Mouse (Mus musculus): ENCODE results near the gene Aplp2. TPM values are rescaled to one million over a fixed set of nuclear protein-coding genes. Genes with fewer than 3 reads are reported as not detected.
A peak's percentile ranks its signal among the peaks of the same experiment; 100 is the strongest.

Aplp2 gene
- polyA plus RNA-seq, 1 experiment from 2014 or later: 204 TPM

DNA sequence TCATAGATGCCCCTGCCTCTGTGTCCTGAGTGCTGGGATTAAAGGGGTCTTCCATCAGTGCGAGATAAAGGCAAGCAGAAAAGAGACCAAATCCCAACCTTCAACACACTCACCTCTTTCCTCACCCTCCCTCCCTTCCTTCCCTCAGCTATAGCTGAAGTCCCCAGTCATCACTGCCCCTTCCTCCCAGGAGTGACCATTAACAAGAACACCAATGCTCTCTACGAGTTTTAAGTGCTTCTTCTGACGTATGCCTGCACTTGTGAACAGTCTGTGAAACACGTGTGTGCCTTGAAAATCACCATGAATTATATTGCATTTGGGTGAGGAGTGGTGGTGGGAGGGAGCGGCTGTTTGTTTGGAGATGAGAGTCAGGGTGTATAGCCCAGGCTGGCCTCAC, 24.5 kb upstream of the Aplp2 start:
- 56% methylated on average over 5 of the region's 5 CpGs for WGBS
- no peak for ATAC-seq
- H3K36me3 ChIP-seq (ENCODE audit: control insufficient read depth, insufficient read depth, low read length): no peaks in the 10 kb centered on the region
- peaks cover 12% of the 10 kb centered on the region for H3K4me1 ChIP-seq (ENCODE audit: control insufficient read depth, insufficient read depth, low read length)
- H3K9ac ChIP-seq (ENCODE audit: low read depth, low read length): no peak overlapping the region
- no peak overlapping the region for H3K4me2 ChIP-seq (ENCODE audit: low read depth, low read length)
- H3K27ac ChIP-seq (ENCODE audit: low read length): no peak overlapping the region
- H3K4me3 ChIP-seq (ENCODE audit: low read length): no peak overlapping the region
- no peaks in the 10 kb centered on the region for H3K27me3 ChIP-seq (replicated peaks; ENCODE audit: control insufficient read depth, insufficient read depth, low read length)
- H3K9me3 ChIP-seq (ENCODE audit: control insufficient read depth, low read length): no peaks in the 10 kb centered on the region

DNA sequence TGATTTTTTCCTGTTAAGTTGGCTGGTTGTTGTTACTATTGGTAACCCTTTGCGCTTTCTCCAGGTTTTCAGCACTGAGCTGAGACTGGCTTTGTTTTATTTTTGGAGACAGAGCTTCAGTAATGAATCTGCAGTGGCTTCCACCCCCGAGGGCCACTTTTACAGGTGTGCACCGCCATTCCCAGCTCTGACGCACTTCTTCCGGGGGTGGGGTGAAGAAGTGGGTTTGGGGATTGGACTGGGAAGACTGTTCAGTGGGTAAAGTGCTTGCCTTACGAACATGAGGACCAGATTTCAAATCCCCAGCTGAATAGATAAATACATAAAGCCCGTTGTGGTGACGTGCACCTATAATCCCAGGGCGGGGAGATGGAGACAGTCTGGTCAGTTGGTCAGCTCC, 23.9 kb upstream of the Aplp2 start:
- H3K27ac ChIP-seq (ENCODE audit: low read length): no peak overlapping the region
- no peak overlapping the region for H3K4me3 ChIP-seq (ENCODE audit: low read length)
- WGBS: 70% methylated on average over 9 of the region's 9 CpGs
- H3K27me3 ChIP-seq (replicated peaks; ENCODE audit: control insufficient read depth, insufficient read depth, low read length): no peaks in the 10 kb centered on the region
- H3K4me2 ChIP-seq (ENCODE audit: low read depth, low read length): no peak overlapping the region
- H3K9ac ChIP-seq (ENCODE audit: low read depth, low read length): no peak overlapping the region
- ATAC-seq: no peak
- H3K36me3 ChIP-seq (ENCODE audit: control insufficient read depth, insufficient read depth, low read length): no peaks in the 10 kb centered on the region
- H3K9me3 ChIP-seq (ENCODE audit: control insufficient read depth, low read length): no peaks in the 10 kb centered on the region
- H3K4me1 ChIP-seq (ENCODE audit: control insufficient read depth, insufficient read depth, low read length): peaks cover 12% of the 10 kb centered on the region

DNA sequence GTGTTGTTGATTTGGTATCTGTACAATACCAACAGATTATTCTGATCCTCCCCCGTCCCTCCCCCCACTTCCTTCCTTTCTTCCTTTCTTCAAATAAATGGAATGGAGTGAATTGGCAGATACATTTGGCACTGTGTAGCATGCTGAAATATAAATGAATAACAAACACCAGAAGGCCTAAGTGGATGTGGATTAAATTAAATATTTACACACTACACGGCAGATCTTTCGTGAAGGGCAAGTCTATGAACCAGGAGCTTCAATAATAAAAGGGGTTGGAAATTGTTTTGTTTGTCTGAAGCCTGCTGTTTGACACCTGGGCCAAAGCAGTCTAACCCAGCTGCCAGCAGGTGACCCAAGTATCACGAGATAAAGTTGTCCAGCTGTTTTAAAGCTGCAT, 23.4 kb upstream of the Aplp2 start:
- no peak for ATAC-seq
- Histone ChIP-seq H3K9me3 (ENCODE audit: control insufficient read depth, low read length) (no peaks in the 10 kb centered on the region), H3K36me3 (ENCODE audit: control insufficient read depth, insufficient read depth, low read length) (no peaks in the 10 kb centered on the region)

DNA sequence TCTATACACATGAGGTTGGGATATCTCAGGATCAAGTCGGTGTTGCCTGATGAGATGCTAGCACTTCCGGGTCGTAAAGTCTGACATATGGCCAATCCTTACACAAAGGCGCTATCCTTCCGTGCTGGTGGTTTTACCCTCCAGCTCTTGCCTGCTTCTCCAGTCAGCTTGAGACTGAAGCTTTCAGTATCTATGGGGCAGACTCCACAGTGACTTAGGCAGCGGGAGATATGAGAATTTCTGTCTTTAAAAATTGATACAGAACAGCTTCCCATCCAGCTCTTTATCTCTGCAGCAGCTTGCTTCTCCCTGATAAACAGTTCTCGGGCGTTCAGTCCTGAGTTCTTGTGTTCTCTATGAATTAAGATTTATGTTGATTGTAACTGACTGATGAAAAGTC, 14.9 kb upstream of the Aplp2 start:
- no peaks in the 10 kb centered on the region for H3K9me3 ChIP-seq (ENCODE audit: control insufficient read depth, low read length)
- no peak overlapping the region for H3K27ac ChIP-seq (ENCODE audit: low read length)
- no peak overlapping the region for H3K4me3 ChIP-seq (ENCODE audit: low read length)
- WGBS: 79% methylated on average over 8 of the region's 8 CpGs
- no peaks in the 10 kb centered on the region for H3K27me3 ChIP-seq (replicated peaks; ENCODE audit: control insufficient read depth, insufficient read depth, low read length)
- no peak overlapping the region for H3K9ac ChIP-seq (ENCODE audit: low read depth, low read length)
- H3K4me2 ChIP-seq (ENCODE audit: low read depth, low read length): no peak overlapping the region
- no peak for ATAC-seq
- H3K36me3 ChIP-seq (ENCODE audit: control insufficient read depth, insufficient read depth, low read length): no peaks in the 10 kb centered on the region
- H3K4me1 ChIP-seq (ENCODE audit: control insufficient read depth, insufficient read depth, low read length): peaks cover 3% of the 10 kb centered on the region; the same call in 1 of the 2 replicates

More for the DNA sequence above, 23.4 kb upstream of the Aplp2 start:
- Histone ChIP-seq H3K27me3 (replicated peaks; ENCODE audit: control insufficient read depth, insufficient read depth, low read length) (no peaks in the 10 kb centered on the region), H3K4me2 (ENCODE audit: low read depth, low read length) (no peak overlapping the region), H3K9ac (ENCODE audit: low read depth, low read length) (no peak overlapping the region), H3K27ac (ENCODE audit: low read length) (no peak overlapping the region), H3K4me1 (ENCODE audit: control insufficient read depth, insufficient read depth, low read length) (peaks cover 12% of the 10 kb centered on the region), H3K4me3 (ENCODE audit: low read length) (no peak overlapping the region)
- WGBS: 28% methylated on average over 4 of the region's 4 CpGs

- no peak for ATAC-seq
- Histone ChIP-seq H3K9me3 (ENCODE audit: control insufficient read depth, low read length) (no peaks in the 10 kb centered on the region), H3K9ac (ENCODE audit: low read depth, low read length) (no peak overlapping the region), H3K27me3 (replicated peaks; ENCODE audit: control insufficient read depth, insufficient read depth, low read length) (no peaks in the 10 kb centered on the region), H3K4me3 (ENCODE audit: low read length) (no peak overlapping the region), H3K4me2 (ENCODE audit: low read depth, low read length) (no peak overlapping the region), H3K4me1 (ENCODE audit: control insufficient read depth, insufficient read depth, low read length) (peaks cover 7% of the 10 kb centered on the region; the same call in 1 of the 2 replicates), H3K36me3 (ENCODE audit: control insufficient read depth, insufficient read depth, low read length) (no peaks in the 10 kb centered on the region), H3K27ac (ENCODE audit: low read length) (no peak overlapping the region)
- WGBS: 85% methylated on average over 11 of the region's 11 CpGs
These were observed 14.2 kb upstream of the Aplp2 start for GRCm38 (mm10) chr9:31225808-31226207.

DNA sequence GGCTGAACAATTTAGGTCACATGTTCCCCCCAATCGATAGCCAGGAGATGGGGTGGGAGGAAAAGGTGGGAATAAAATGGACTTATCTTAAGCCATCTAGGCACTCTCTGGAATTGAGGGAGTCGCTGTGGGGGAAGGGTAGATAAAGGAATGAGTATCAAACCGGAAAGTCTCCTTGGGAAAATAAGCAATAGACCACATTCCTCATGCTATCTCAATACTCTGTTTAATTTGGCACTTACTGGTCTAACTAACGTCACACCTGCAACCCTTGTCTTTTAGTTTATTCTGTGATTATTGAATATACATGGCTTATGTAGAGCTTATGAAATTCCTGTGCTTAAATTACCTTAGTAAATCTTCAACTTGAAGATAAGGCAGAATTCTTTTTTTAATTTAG, 11.9 kb upstream of the Aplp2 start:
- ATAC-seq: 0 out of 2 replicates have a peak, but pooled peaks have one; percentile 38
- Histone ChIP-seq H3K27ac (ENCODE audit: low read length) (no peak overlapping the region), H3K9ac (ENCODE audit: low read depth, low read length) (no peak overlapping the region), H3K9me3 (ENCODE audit: control insufficient read depth, low read length) (no peaks in the 10 kb centered on the region), H3K4me2 (ENCODE audit: low read depth, low read length) (no peak overlapping the region), H3K27me3 (replicated peaks; ENCODE audit: control insufficient read depth, insufficient read depth, low read length) (no peaks in the 10 kb centered on the region), H3K4me1 (ENCODE audit: control insufficient read depth, insufficient read depth, low read length) (peaks cover 5% of the 10 kb centered on the region; the same call in 1 of the 2 replicates), H3K36me3 (ENCODE audit: control insufficient read depth, insufficient read depth, low read length) (no peaks in the 10 kb centered on the region), H3K4me3 (ENCODE audit: low read length) (no peak overlapping the region)
- 55% methylated on average over 4 of the region's 4 CpGs for WGBS

DNA sequence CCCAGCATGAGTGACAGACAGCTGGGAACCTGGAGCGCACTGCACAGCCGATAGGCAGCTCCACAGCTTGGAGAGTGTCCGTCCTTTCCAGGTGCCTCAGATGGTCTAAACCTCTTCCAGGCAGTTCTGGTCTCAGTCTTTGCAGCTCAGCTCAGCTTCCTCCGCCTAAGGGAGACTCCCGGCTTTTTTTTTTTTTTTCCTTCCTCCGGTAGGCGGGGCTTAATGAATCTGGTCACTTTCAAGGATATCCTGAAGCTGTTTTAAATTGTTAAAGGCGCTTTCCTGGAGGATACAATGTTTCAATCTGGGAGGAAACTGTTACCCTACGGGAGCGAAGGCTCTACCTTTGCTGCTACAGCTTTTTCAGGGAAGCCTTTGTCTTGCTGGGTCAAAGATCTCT, 9.6 kb upstream of the Aplp2 start:
- H3K9me3 ChIP-seq (ENCODE audit: control insufficient read depth, low read length): no peaks in the 10 kb centered on the region
- 0 out of 2 replicates have a peak overlapping the region, but pooled peaks have one; percentile 5 for H3K4me2 ChIP-seq (ENCODE audit: low read depth, low read length)
- H3K27ac ChIP-seq (ENCODE audit: low read length): no peak overlapping the region
- WGBS: 31% methylated on average over 10 of the region's 10 CpGs
- H3K9ac ChIP-seq (ENCODE audit: low read depth, low read length): no peak overlapping the region
- H3K27me3 ChIP-seq (replicated peaks; ENCODE audit: control insufficient read depth, insufficient read depth, low read length): no peaks in the 10 kb centered on the region
- peaks cover 5% of the 10 kb centered on the region; the same call in 1 of the 2 replicates for H3K4me1 ChIP-seq (ENCODE audit: control insufficient read depth, insufficient read depth, low read length)
- no peaks in the 10 kb centered on the region for H3K36me3 ChIP-seq (ENCODE audit: control insufficient read depth, insufficient read depth, low read length)
- H3K4me3 ChIP-seq (ENCODE audit: low read length): no peak overlapping the region
- peak; percentile 52; the same call in 1 of the 2 replicates for ATAC-seq

- 34% methylated on average over 7 of the region's 7 CpGs for WGBS
- no peak overlapping the region for H3K4me3 ChIP-seq (ENCODE audit: low read length)
- ATAC-seq: no peak
- no peak overlapping the region for H3K4me2 ChIP-seq (ENCODE audit: low read depth, low read length)
- peaks cover 5% of the 10 kb centered on the region; the same call in 1 of the 2 replicates for H3K4me1 ChIP-seq (ENCODE audit: control insufficient read depth, insufficient read depth, low read length)
- no peaks in the 10 kb centered on the region for H3K9me3 ChIP-seq (ENCODE audit: control insufficient read depth, low read length)
- H3K9ac ChIP-seq (ENCODE audit: low read depth, low read length): no peak overlapping the region
- H3K27me3 ChIP-seq (replicated peaks; ENCODE audit: control insufficient read depth, insufficient read depth, low read length): no peaks in the 10 kb centered on the region
- H3K27ac ChIP-seq (ENCODE audit: low read length): no peak overlapping the region
- no peaks in the 10 kb centered on the region for H3K36me3 ChIP-seq (ENCODE audit: control insufficient read depth, insufficient read depth, low read length)
These were observed 6.2 kb upstream of the Aplp2 start for GRCm38 (mm10) chr9:31217631-31218380.

DNA sequence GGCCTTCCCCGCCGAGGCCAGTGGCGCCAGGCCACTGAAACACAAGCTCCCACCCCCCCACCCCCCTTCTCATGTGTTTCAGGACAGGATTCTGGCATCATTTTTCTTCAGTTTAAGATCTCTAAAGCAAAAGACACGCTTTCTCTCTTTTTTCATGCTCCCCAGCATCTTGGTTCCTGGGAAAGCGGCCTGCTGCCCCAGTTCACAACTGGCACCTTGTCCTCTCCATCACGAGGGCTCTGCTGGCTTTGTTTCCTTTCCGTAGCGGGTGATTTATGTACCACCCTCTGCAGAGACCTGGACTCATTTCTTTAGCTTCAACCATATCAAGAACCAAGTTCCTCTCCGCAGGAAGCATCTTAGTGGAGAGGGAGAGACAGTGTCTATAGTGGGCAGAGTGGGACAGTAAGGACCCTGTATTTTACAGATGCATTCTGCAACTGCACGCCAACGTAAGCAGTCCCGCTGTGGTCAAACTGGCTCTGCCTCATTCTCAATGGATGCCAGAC, 939 bp upstream of the Aplp2 start:
- H3K9me3 ChIP-seq (ENCODE audit: control insufficient read depth, low read length): no peaks in the 10 kb centered on the region
- WGBS: 32% methylated on average over 12 of the region's 12 CpGs
- H3K4me2 ChIP-seq (ENCODE audit: low read depth, low read length): peak overlapping the region; percentile 90
- H3K4me3 ChIP-seq (ENCODE audit: low read length): peak overlapping the region; percentile 94
- no peaks in the 10 kb centered on the region for H3K36me3 ChIP-seq (ENCODE audit: control insufficient read depth, insufficient read depth, low read length)
- peak overlapping the region; percentile 74 for H3K9ac ChIP-seq (ENCODE audit: low read depth, low read length)
- ATAC-seq: no peak
- peaks cover 10% of the 10 kb centered on the region for H3K4me1 ChIP-seq (ENCODE audit: control insufficient read depth, insufficient read depth, low read length)
- H3K27ac ChIP-seq (ENCODE audit: low read length): peak overlapping the region; percentile 78
- H3K27me3 ChIP-seq (replicated peaks; ENCODE audit: control insufficient read depth, insufficient read depth, low read length): no peaks in the 10 kb centered on the region

Data from intestine, embryonic 16.5 days (tissue).